Mouse (Mus musculus): ENCODE data around the gene Ahcyl1. TPM values are rescaled to one million over a fixed set of nuclear protein-coding genes. Genes with fewer than 3 reads are reported as not detected.

Ahcyl1 gene
- polyA plus RNA-seq, 1 experiment from 2014 or later = 92.3 TPM

- Histone ChIP-seq H3K9me3 (no peaks in the 10 kb centered on the region), H3K27me3 (ENCODE audit: poor library complexity, severe bottlenecking) (no peaks in the 10 kb centered on the region), H3K4me1 (no peaks in the 10 kb centered on the region), H3K4me3 (no peak overlapping the region), H3K36me3 (replicated peaks) (peaks cover 100% of the 10 kb centered on the region), H3K27ac (no peak overlapping the region)
- no peak for DNase-seq (ENCODE audit: extremely low spot score, low spot score)
- WGBS = 95% methylated on average over 3 of the region's 3 CpGs
Observed at GRCm38 (mm10) chr3:107617800-107618199, 78.6 kb downstream of the Ahcyl1 start.

Other genes starting within 250 kb of the Ahcyl1 start
- gene Kcnc4, start 237.0 kb downstream of the Ahcyl1 start, polyA plus RNA-seq (2016; fragmentation: Nextera tagmentation; extraction: Ambion mirVana) = not detected in 2 replicates
- 2.4 and 3.7 TPM in 2 replicates for gene Slc6a17, start 178.5 kb downstream of the Ahcyl1 start, polyA plus RNA-seq (2016; fragmentation: Nextera tagmentation; extraction: Ambion mirVana)
- gene Ubl4b, start 141.5 kb downstream of the Ahcyl1 start, polyA plus RNA-seq (2016; fragmentation: Nextera tagmentation; extraction: Ambion mirVana) = 0.46 and 0.54 TPM in 2 replicates
- gene Alx3, start 101.5 kb downstream of the Ahcyl1 start, polyA plus RNA-seq (2016; fragmentation: Nextera tagmentation; extraction: Ambion mirVana) = 41.0 and 41.6 TPM in 2 replicates
- not detected in 2 replicates for gene Gm10961, start 65.2 kb downstream of the Ahcyl1 start, polyA plus RNA-seq (2016; fragmentation: Nextera tagmentation; extraction: Ambion mirVana)
- gene Strip1, start 64.9 kb downstream of the Ahcyl1 start, polyA plus RNA-seq (2016; fragmentation: Nextera tagmentation; extraction: Ambion mirVana) = 69.0 and 70.5 TPM in 2 replicates
- gene Csf1, start 63.9 kb upstream of the Ahcyl1 start, polyA plus RNA-seq (2016; fragmentation: Nextera tagmentation; extraction: Ambion mirVana) = 4.6 and 4.8 TPM in 2 replicates
- not detected in 2 replicates for gene Eps8l3, start 180.7 kb upstream of the Ahcyl1 start, polyA plus RNA-seq (2016; fragmentation: Nextera tagmentation; extraction: Ambion mirVana)
- gene Gstm5, start 199.3 kb upstream of the Ahcyl1 start, polyA plus RNA-seq (2016; fragmentation: Nextera tagmentation; extraction: Ambion mirVana) = 225 and 235 TPM in 2 replicates
- 17.7 and 19.5 TPM in 2 replicates for gene Gstm7, start 235.3 kb upstream of the Ahcyl1 start, polyA plus RNA-seq (2016; fragmentation: Nextera tagmentation; extraction: Ambion mirVana)
- gene Gstm6, start 247.2 kb upstream of the Ahcyl1 start, polyA plus RNA-seq (2016; fragmentation: Nextera tagmentation; extraction: Ambion mirVana) = 11.2 and 13.5 TPM in 2 replicates